Mouse (Mus musculus): ENCODE measurements around the gene Pgs1.

GRCm38 (mm10) chr11:117976081-117976582, 10.0 kb upstream of the Pgs1 start:
- TF ChIP-seq POU5F1 (IDR thresholded peaks at IDR 0.05; ENCODE audit: borderline replicate concordance, low read length), result no peak; the same call in 1 of the 2 replicates
- no peak for TF ChIP-seq CTCF (conservative IDR thresholded peaks at IDR 0.05; ENCODE audit: low read length)

Data from E14TG2a.4 (cell line).